Mouse (Mus musculus): Measurements from ENCODE around the gene Fxyd1.

Fxyd1 gene

GRCm38 (mm10) chr7:31077885-31078445 is 21.0 kb upstream of the Fxyd1 start:
- peak; percentile 46 for DNase-seq (ENCODE audit: extremely low spot score, low read depth, low spot score)

- DNase-seq (ENCODE audit: extremely low spot score, low read depth, low spot score): no peak
These were observed 20.5 kb upstream of the Fxyd1 start for GRCm38 (mm10) chr7:31077470-31077869.

DNA sequence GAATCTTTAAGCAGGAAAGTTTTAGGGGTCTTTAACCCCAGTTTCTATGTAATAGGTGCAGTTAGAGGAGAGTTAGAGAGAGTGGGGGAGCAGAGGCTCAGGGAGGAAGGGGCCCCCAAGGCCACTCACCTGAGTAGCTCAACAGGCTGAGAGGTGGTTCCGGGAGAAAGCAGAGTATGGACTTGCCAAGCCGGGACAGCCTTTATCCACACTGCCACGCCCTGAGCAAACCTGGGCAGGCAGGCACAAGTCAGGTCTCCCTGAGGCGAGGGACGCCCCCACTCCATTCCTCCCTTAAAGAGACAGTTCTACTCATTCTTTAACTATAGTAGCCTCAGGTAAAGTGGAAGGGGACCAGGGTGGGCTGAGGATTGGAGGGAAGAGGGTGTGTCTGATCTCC is 19.5 kb upstream of the Fxyd1 start, which contains the start of gene Fxyd3:
Gene Fxyd3 (minus strand): TSS at position 213 of the 400 bp plus-strand sequence.
- no peak for DNase-seq (ENCODE audit: extremely low spot score, low read depth, low spot score)

GRCm38 (mm10) chr7:31074713-31075069 is 17.7 kb upstream of the Fxyd1 start:
- no peak for DNase-seq (ENCODE audit: extremely low spot score, low read depth, low spot score)

- DNase-seq (ENCODE audit: extremely low spot score, low read depth, low spot score): no peak
These were observed 17.2 kb upstream of the Fxyd1 start for GRCm38 (mm10) chr7:31074061-31074712.

GRCm38 (mm10) chr7:31073546-31073945 is 16.5 kb upstream of the Fxyd1 start:
- no peak for DNase-seq (ENCODE audit: extremely low spot score, low read depth, low spot score)

GRCm38 (mm10) chr7:31072326-31072725 is 15.3 kb upstream of the Fxyd1 start:
- no peak for DNase-seq (ENCODE audit: extremely low spot score, low read depth, low spot score)

DNA sequence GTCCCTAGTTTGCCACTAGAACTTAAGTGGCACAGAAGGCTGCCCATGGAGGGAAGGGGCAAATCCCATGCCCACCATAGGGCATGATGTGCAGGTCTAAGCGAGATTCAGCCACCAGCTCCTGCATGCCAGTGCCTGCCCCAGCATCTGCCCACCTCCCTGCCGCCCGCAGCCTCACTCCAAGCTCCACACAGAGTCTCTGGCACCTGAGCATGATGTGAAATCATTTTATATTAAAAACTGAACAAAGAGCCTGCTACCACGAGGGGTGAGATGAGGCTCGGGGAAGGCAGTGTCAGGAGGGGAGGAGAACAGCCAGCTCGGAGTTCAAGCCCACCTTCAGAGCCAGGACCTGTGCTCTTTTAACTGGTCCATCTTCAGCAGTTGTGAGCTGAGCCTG is 13.3 kb upstream of the Fxyd1 start:
- no peak for DNase-seq (ENCODE audit: extremely low spot score, low read depth, low spot score)

DNA sequence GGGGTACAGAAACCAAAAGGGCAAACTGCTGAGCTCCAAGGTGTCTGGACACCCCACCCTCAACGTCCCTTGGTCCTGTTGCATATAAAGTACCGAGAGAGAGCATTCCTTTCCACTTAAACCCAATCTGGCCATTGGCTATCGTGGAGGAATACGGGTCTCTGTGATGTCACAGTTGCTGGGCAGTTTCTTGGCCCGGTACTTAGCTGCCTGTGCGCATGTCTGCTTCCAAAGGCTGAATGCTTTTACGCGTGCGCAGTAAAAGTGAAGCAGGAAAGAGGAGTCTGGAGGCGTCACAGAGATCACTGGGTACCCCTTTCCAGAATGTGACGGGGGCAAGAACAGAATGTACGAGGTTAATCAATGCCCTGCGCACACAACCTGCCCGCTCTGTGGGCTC is 12.5 kb upstream of the Fxyd1 start:
- DNase-seq (ENCODE audit: extremely low spot score, low read depth, low spot score): no peak

DNA sequence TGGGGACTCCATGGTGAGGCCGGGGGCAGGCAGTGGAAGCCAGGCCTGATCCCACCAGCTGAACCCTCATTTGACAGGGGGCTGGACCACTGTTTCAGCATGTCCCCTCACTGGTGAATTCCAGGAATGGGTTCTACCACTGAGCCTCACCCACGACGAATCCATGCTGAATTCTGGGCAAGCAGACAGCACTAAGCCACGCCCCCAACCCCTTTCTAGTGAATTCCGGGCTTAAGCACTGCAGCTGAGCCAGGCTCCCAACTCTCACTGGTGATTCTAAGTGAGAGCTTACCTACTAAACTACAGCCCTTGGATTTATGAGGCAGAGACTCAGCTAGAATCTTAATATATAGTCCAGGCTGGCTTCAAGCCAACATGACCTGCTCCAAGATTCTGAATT is 10.8 kb upstream of the Fxyd1 start:
- DNase-seq (ENCODE audit: extremely low spot score, low read depth, low spot score): no peak

GRCm38 (mm10) chr7:31063074-31063560 is 6.1 kb upstream of the Fxyd1 start:
- no peak for DNase-seq (ENCODE audit: extremely low spot score, low read depth, low spot score)

DNA sequence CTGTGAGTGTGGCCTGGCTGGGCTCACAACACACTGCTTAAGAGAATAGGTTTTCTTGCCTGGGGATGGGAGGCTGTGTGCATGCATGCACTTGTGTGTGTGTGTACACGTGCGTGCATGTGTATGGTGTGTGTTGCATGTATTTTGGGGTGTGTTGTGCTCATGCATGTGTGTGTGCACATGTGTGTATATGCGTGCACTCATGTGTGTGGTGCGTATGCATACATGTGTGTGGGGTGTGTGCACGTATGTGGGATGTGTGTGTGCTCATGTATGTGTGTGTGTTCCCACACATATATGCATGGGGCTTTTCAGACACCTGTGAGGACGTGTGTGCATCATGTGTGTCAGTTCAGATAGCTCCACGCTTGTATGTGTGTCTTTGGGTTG is 3.6 kb upstream of the Fxyd1 start:
- DNase-seq (ENCODE audit: extremely low spot score, low read depth, low spot score): no peak

- DNase-seq (ENCODE audit: extremely low spot score, low read depth, low spot score): no peak
These were observed 3.1 kb upstream of the Fxyd1 start for GRCm38 (mm10) chr7:31059919-31060620.

- peak; percentile 26 for DNase-seq (ENCODE audit: extremely low spot score, low read depth, low spot score)
These were observed 2.1 kb upstream of the Fxyd1 start, which contains the start of gene Lgi4 for GRCm38 (mm10) chr7:31059108-31059507. Gene Lgi4 (plus strand): TSS chr7:31059342.

DNA sequence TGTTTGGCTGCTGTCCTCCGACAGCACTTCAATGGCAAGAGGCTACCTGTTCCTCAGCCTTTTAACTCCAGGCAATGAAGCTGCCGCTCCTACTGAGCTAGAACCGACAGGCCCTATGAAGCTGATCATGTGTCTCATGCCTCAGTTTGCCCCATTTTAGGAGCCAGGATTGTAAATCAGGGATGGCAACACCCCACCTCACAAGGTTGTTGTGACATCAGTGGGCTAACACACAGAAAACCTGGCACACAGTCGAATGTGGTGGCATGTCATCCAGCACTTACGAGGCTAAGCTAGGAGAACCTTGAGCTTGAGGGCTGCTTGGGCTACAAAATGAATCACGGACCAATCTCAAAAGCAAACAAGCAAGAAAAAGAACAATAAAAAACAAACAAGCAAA is 1.2 kb upstream of the Fxyd1 start:
- no peak for DNase-seq (ENCODE audit: extremely low spot score, low read depth, low spot score)

- DNase-seq (ENCODE audit: extremely low spot score, low read depth, low spot score): no peak
These were observed 731 bp upstream of the Fxyd1 start for GRCm38 (mm10) chr7:31057730-31058129.

DNA sequence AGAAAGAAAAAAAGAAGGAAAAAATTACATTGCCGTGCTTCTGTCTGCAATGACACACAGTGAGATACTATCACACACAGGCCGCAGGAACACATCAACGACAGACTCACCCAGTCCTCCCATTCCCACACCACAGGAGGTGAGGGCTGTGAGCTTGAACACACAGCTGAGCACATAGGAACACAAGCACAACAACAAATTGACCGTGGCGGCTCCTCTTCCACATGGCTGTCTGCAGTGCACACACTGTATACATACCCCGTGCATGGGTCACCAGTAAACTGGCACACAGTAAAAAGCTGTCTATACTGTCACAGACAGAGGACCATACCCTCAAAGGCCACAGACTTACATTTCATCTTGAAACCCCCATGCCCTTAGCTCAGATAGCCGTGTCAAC is 551 bp downstream of the Fxyd1 start:
- no peak for DNase-seq (ENCODE audit: extremely low spot score, low read depth, low spot score)

DNA sequence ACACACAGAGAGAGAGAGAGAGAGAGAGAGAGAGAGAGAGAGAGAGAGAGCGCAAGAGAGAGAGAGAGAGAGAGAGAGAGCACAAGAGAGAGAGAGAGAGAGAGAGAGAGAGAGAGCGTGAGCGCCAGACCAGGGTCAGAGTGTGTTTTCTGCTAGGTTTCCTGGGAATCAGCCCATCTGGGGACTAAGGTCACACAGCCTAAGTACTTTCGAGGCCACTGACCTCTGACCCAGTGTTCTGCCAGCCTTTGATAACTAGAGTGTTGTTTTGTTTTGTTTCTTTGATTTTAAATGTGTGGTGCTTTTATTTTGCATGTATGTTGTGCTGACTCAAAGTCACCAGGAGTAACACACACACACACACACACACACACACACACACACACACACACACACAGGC is 1.1 kb downstream of the Fxyd1 start:
- DNase-seq (ENCODE audit: extremely low spot score, low read depth, low spot score): no peak

DNA sequence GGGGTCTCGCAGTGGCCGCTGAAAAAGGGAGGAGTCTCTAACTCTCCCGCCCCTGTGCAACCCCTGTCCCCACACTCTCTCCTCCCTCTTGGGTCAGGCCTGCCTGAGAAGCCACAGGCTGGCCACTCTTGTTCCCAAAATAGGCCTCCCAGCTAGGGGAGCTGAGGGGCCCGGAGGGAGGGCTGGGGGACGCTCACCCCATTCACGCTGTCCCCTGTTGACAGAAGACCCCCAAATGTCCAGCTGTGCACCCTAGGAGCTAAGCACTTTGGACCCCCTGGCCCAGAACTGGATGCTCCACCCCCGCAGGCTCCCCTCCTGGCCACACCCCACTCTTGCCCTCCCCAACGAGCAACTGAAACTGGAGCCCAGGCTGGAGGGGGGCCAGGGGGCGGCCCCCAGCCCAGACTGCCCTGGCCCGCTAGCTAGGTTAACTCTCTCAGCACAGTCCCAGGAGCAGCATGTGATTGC is 1.6 kb downstream of the Fxyd1 start:
- no peak for DNase-seq (ENCODE audit: extremely low spot score, low read depth, low spot score)

GRCm38 (mm10) chr7:31054661-31055320 is 2.2 kb downstream of the Fxyd1 start:
- no peak for DNase-seq (ENCODE audit: extremely low spot score, low read depth, low spot score)

GRCm38 (mm10) chr7:31053882-31054447 is 3.0 kb downstream of the Fxyd1 start:
- no peak for DNase-seq (ENCODE audit: extremely low spot score, low read depth, low spot score)
